Mouse (Mus musculus) small intestine, adult 2 months (tissue): ENCODE results near the gene Cbll1. TPM values are rescaled to one million over a fixed set of nuclear protein-coding genes. Genes with fewer than 3 reads are reported as not detected.
A peak's percentile ranks its signal among the peaks of the same experiment; 100 is the strongest.
"Not testable (repeated sequence)": the region's sequence is repeated elsewhere in the genome, so short reads cannot be mapped to it uniquely, and the experiment has no call there.

Experiments
- H3K27ac ChIP-seq: fragments of 200-500 bp; 2 replicates; pipeline ENCODE4 v1.5.1; 2012; ENCODE audit warnings: low read depth, low read length, control low read depth, inconsistent platforms; ENCODE audit not compliant: insufficient read depth
- H3K27me3 ChIP-seq: fragments of 200-500 bp; 2 replicates; pipeline ENCODE4 v1.6.1; 2012; ENCODE audit warnings: mild to moderate bottlenecking, moderate library complexity, low read length, inconsistent platforms; ENCODE audit not compliant: control insufficient read depth, insufficient read depth
- H3K36me3 ChIP-seq: fragments of 200-500 bp; 2 replicates; pipeline ENCODE4 v1.6.1; 2012; ENCODE audit warnings: mild to moderate bottlenecking, low read length, control low read depth, inconsistent platforms; ENCODE audit not compliant: control insufficient read depth, insufficient read depth
- H3K4me1 ChIP-seq: fragments of 200-500 bp; 2 replicates; pipeline ENCODE4 v1.6.1; 2012; ENCODE audit warnings: low read length, inconsistent platforms, mixed read lengths; ENCODE audit not compliant: control insufficient read depth, insufficient read depth, insufficient read length
- H3K4me3 ChIP-seq: fragments of 200-500 bp; 2 replicates; pipeline ENCODE4 v1.5.1; 2012; ENCODE audit warnings: low read depth, mild to moderate bottlenecking, control low read depth, inconsistent platforms, low read length, moderate library complexity
- CTCF ChIP-seq: fragments of 200-500 bp; IDR thresholded peaks from 2 replicates; pipeline ENCODE4 v1.5.1; 2012; ENCODE audit warnings: low read depth, mild to moderate bottlenecking, control low read depth, inconsistent platforms, low read length, moderate library complexity, mixed read lengths; ENCODE audit not compliant: insufficient replicate concordance, insufficient read length; ENCODE audit errors: extremely low read depth
- POLR2A ChIP-seq: fragments of 200-500 bp; IDR thresholded peaks from 2 replicates; pipeline ENCODE4 v1.6.1; 2012; ENCODE audit warnings: low read depth, mild to moderate bottlenecking, control low read depth, inconsistent platforms, low read length, moderate library complexity
- WGBS: fragments of 180-500 bp; shearing (Covaris S2); methylation state at CpG from one replicate; pipeline ENCODE4 v1.1.7; 2018; 5-methylcytosine and 5-hydroxymethylcytosine counted together
- polyA plus RNA-seq: library from polyadenylated mRNA; depleted of rRNA; stranded (reverse); fragments of >200 nt; gene quantifications from 2 replicates; pipeline ENCODE4 v1.2.3, GENCODE M21; 2012

Cbll1 gene
- polyA plus RNA-seq, 1 experiment: 4.1 TPM

GRCm38 (mm10) chr12:31501266-31501665 is 1.9 kb upstream of the Cbll1 start:
- Histone ChIP-seq H3K4me3 (no peak overlapping the region), H3K27ac (no peak overlapping the region), H3K36me3 (no peaks in the 10 kb centered on the region), H3K4me1 (peaks cover 5% of the 10 kb centered on the region; the same call in 1 of the 2 replicates), H3K27me3 (no peaks in the 10 kb centered on the region)
- 30% methylated on average over 4 of the region's 4 CpGs for WGBS
- no peak for TF ChIP-seq CTCF
- no peak for TF ChIP-seq POLR2A

- H3K4me1 ChIP-seq: peaks cover 5% of the 10 kb centered on the region; the same call in 1 of the 2 replicates
- H3K27ac ChIP-seq: peak overlapping the region; percentile 12; the same call in 1 of the 2 replicates
- no peaks in the 10 kb centered on the region for H3K27me3 ChIP-seq
- TF ChIP-seq POLR2A (no peak), CTCF (no peak)
- 12% methylated on average over 12 of the region's 12 CpGs for WGBS
- peak overlapping the region; percentile 87 for H3K4me3 ChIP-seq
- H3K36me3 ChIP-seq: no peaks in the 10 kb centered on the region
Measured at GRCm38 (mm10) chr12:31500196-31500595, 780 bp upstream of the Cbll1 start.

GRCm38 (mm10) chr12:31498936-31499313 is 491 bp downstream of the Cbll1 start:
- H3K4me3 ChIP-seq: peak overlapping the region; percentile 87
- under 1% methylated on average over 25 of the region's 25 CpGs for WGBS
- TF ChIP-seq POLR2A (no peak), CTCF (no peak)
- peaks cover 5% of the 10 kb centered on the region for H3K36me3 ChIP-seq
- H3K4me1 ChIP-seq: peaks cover 5% of the 10 kb centered on the region; the same call in 1 of the 2 replicates
- no peak overlapping the region for H3K27ac ChIP-seq
- H3K27me3 ChIP-seq: no peaks in the 10 kb centered on the region

- H3K27me3 ChIP-seq: no peaks in the 10 kb centered on the region
- H3K27ac ChIP-seq: no peak overlapping the region
- H3K4me3 ChIP-seq: no peak overlapping the region
- H3K36me3 ChIP-seq: peaks cover 28% of the 10 kb centered on the region
- TF ChIP-seq CTCF (no peak), POLR2A (no peak)
- 29% methylated on average over 6 of the region's 6 CpGs for WGBS
- peaks cover 3% of the 10 kb centered on the region; the same call in 1 of the 2 replicates for H3K4me1 ChIP-seq
Measured at GRCm38 (mm10) chr12:31486431-31486830, 13.0 kb downstream of the Cbll1 start.

GRCm38 (mm10) chr12:31478182-31478581 is 21.2 kb downstream of the Cbll1 start:
- not testable (repeated sequence) for H3K27ac ChIP-seq, H3K4me3 ChIP-seq, H3K27me3 ChIP-seq, H3K36me3 ChIP-seq, H3K4me1 ChIP-seq
- 97% methylated on average over 6 of the region's 6 CpGs for WGBS

GRCm38 (mm10) chr12:31462615-31463014 is 36.8 kb downstream of the Cbll1 start:
- Histone ChIP-seq H3K4me1 (peaks cover 17% of the 10 kb centered on the region; the same call in 1 of the 2 replicates), H3K36me3 (peaks cover 32% of the 10 kb centered on the region), H3K4me3 (no peak overlapping the region), H3K27ac (peak overlapping the region; percentile 96), H3K27me3 (no peaks in the 10 kb centered on the region)
- WGBS: 23% methylated on average over 4 of the region's 4 CpGs
- TF ChIP-seq POLR2A: no peak
- no peak for TF ChIP-seq CTCF

GRCm38 (mm10) chr12:31461371-31461770 is 38.0 kb downstream of the Cbll1 start:
- Histone ChIP-seq H3K4me1 (peaks cover 28% of the 10 kb centered on the region), H3K27ac (peak overlapping the region; percentile 90), H3K4me3 (no peak overlapping the region), H3K36me3 (peaks cover 33% of the 10 kb centered on the region), H3K27me3 (no peaks in the 10 kb centered on the region)
- TF ChIP-seq POLR2A (no peak), CTCF (no peak)
- 35% methylated on average over 9 of the region's 9 CpGs for WGBS

- H3K27ac ChIP-seq, H3K27me3 ChIP-seq, H3K4me3 ChIP-seq: not testable (repeated sequence)
- Histone ChIP-seq H3K36me3 (peaks cover 26% of the 10 kb centered on the region), H3K4me1 (peaks cover 30% of the 10 kb centered on the region)
- 41% methylated on average over 3 of the region's 3 CpGs for WGBS
- peak; percentile 57; the same call in 1 of the 2 replicates for TF ChIP-seq CTCF
Measured at GRCm38 (mm10) chr12:31460270-31460669, 39.1 kb downstream of the Cbll1 start.
